Mouse (Mus musculus): ENCODE measurements around the gene Dnah2.

Gene Dnah2

GRCm38 (mm10) chr11:69549060-69549656 is at the start of gene Dnah2:
Gene Dnah2 (minus strand): TSS chr11:69549110.
- no peak for TF ChIP-seq GATA4 (IDR thresholded peaks at IDR 0.05; ENCODE audit: insufficient replicate concordance, low read length)

GRCm38 (mm10) chr11:69594853-69595252 is 45.9 kb upstream of the Dnah2 start:
- TF ChIP-seq GATA4 (IDR thresholded peaks at IDR 0.05; ENCODE audit: insufficient replicate concordance, low read length) = no peak

- TF ChIP-seq GATA4 (IDR thresholded peaks at IDR 0.05; ENCODE audit: insufficient replicate concordance, low read length) = no peak
Observed at GRCm38 (mm10) chr11:69592799-69593198, 43.9 kb upstream of the Dnah2 start.

- TF ChIP-seq GATA4 (IDR thresholded peaks at IDR 0.05; ENCODE audit: insufficient replicate concordance, low read length) = no peak
Observed at GRCm38 (mm10) chr11:69591899-69592637, 43.2 kb upstream of the Dnah2 start.

GRCm38 (mm10) chr11:69591424-69591823 is 42.5 kb upstream of the Dnah2 start:
- TF ChIP-seq GATA4 (IDR thresholded peaks at IDR 0.05; ENCODE audit: insufficient replicate concordance, low read length) = no peak

GRCm38 (mm10) chr11:69590622-69591021 is 41.7 kb upstream of the Dnah2 start:
- TF ChIP-seq GATA4 (IDR thresholded peaks at IDR 0.05; ENCODE audit: insufficient replicate concordance, low read length) = no peak

- TF ChIP-seq GATA4 (IDR thresholded peaks at IDR 0.05; ENCODE audit: insufficient replicate concordance, low read length) = no peak
Observed at GRCm38 (mm10) chr11:69589207-69589834, 40.4 kb upstream of the Dnah2 start.

- no peak for TF ChIP-seq GATA4 (IDR thresholded peaks at IDR 0.05; ENCODE audit: insufficient replicate concordance, low read length)
Observed at GRCm38 (mm10) chr11:69585718-69586325, 36.9 kb upstream of the Dnah2 start.

GRCm38 (mm10) chr11:69584937-69585336 is 36.0 kb upstream of the Dnah2 start:
- no peak for TF ChIP-seq GATA4 (IDR thresholded peaks at IDR 0.05; ENCODE audit: insufficient replicate concordance, low read length)

GRCm38 (mm10) chr11:69584008-69584407 is 35.1 kb upstream of the Dnah2 start:
- no peak for TF ChIP-seq GATA4 (IDR thresholded peaks at IDR 0.05; ENCODE audit: insufficient replicate concordance, low read length)

- TF ChIP-seq GATA4 (IDR thresholded peaks at IDR 0.05; ENCODE audit: insufficient replicate concordance, low read length) = no peak
Observed at GRCm38 (mm10) chr11:69582230-69582805, 33.4 kb upstream of the Dnah2 start.

GRCm38 (mm10) chr11:69581814-69582213 is 32.9 kb upstream of the Dnah2 start:
- TF ChIP-seq GATA4 (IDR thresholded peaks at IDR 0.05; ENCODE audit: insufficient replicate concordance, low read length) = no peak

GRCm38 (mm10) chr11:69581147-69581688 is 32.3 kb upstream of the Dnah2 start:
- TF ChIP-seq GATA4 (IDR thresholded peaks at IDR 0.05; ENCODE audit: insufficient replicate concordance, low read length) = peak; percentile 6; the same call in 1 of the 2 replicates

- no peak for TF ChIP-seq GATA4 (IDR thresholded peaks at IDR 0.05; ENCODE audit: insufficient replicate concordance, low read length)
Observed at GRCm38 (mm10) chr11:69580572-69581146, 31.7 kb upstream of the Dnah2 start.

GRCm38 (mm10) chr11:69580091-69580514 is 31.2 kb upstream of the Dnah2 start, which contains the start of the genes Wrap53 and Trp53:
Gene Wrap53 (minus strand): TSS chr11:69580255.
Gene Trp53 (plus strand): TSS chr11:69580359.
- no peak for TF ChIP-seq GATA4 (IDR thresholded peaks at IDR 0.05; ENCODE audit: insufficient replicate concordance, low read length)

Data from liver, adult (tissue).